Mouse (Mus musculus): Measurements from ENCODE around the gene Mypn.

DNA sequence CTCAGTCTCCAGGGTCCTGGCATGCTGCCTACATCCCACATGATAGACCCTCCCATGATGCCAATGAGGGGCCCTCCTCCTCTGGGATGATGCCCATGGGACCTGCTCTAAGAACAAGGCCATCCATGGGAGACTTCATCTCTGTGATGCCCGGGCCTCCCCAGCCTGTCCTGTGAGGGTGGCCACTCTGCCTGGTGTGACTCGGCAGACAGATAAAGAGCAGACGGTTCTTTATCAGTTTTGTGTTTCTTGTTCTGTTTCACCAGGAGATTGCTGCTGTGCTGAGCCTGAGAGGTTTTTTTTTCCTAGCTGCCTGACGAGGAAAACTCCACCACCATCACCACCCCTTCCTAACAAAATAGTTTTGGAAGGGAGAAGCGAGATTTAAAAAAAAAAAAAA is 42.5 kb downstream of the Mypn start:
- TF ChIP-seq CTCF (IDR thresholded peaks at IDR 0.05; ENCODE audit: extremely low read depth, insufficient read depth, insufficient read length, insufficient replicate concordance) (no peak), POLR2A (IDR thresholded peaks at IDR 0.05; ENCODE audit: low read depth, low read length) (no peak)

Measured in spleen, adult 2 months (tissue).